Mouse (Mus musculus): ENCODE measurements around the gene Mfsd11. TPM values are rescaled to one million over a fixed set of nuclear protein-coding genes. Genes with fewer than 3 reads are reported as not detected.

The Mfsd11 gene
- 33.2 and 41.1 TPM in 2 replicates for polyA plus RNA-seq (2014; fragmentation: Nextera tagmentation; extraction: Ambion mirVana)

GRCm38 (mm10) chr11:116852291-116852890 is at the start of gene Mfsd11:
Gene Mfsd11 (plus strand): TSS chr11:116852440.
- no peaks in the 10 kb centered on the region for H3K9me3 ChIP-seq (ENCODE audit: control insufficient read depth, low read length)
- WGBS = 0% methylated on average over 79 of the region's 91 CpGs
- ATAC-seq (ENCODE audit: insufficient read depth, low FRiP score, low TSS enrichment) (peak; percentile 57), DNase-seq (ENCODE audit: low spot score) (peak; percentile 72)
- peak within 1 kb of the TSS; percentile 97 for H3K27ac ChIP-seq (ENCODE audit: low read depth, low read length)
- peak within 1 kb of the TSS; percentile 97 for H3K9ac ChIP-seq (ENCODE audit: low read length)
- no peaks in the 10 kb centered on the region for H3K36me3 ChIP-seq (ENCODE audit: control insufficient read depth, insufficient read depth, low read length)
- peak within 1 kb of the TSS; percentile 87 for H3K4me2 ChIP-seq (ENCODE audit: low read depth)
- H3K4me1 ChIP-seq (ENCODE audit: control insufficient read depth, insufficient read depth, low read length) = peaks cover 16% of the 10 kb centered on the region
- peak within 1 kb of the TSS; percentile 73 for H3K4me3 ChIP-seq (ENCODE audit: low read depth, low read length)
- H3K27me3 ChIP-seq (ENCODE audit: control insufficient read depth, insufficient read depth, low read length) = no peaks in the 10 kb centered on the region

DNA sequence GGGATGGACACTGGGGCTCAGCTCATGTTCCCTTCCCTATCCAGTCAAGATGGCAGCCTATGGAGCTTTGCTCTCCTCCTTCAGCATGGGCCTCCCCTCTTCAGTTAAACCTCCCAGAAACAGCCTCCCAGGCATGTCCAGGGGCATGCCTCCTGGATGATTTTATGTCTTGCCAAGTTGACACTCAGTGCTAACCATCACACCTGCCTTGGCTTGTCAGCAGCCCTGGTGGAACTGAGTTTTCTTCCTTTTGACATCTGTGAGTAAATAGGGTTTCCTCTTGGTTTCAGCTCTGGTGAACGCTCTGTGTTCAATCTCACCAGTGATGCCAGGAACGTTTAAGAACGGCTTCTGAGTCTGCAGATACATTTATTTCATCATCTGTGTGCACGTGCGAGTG is 49.5 kb upstream of the Mfsd11 start:
- no peaks in the 10 kb centered on the region for H3K36me3 ChIP-seq (ENCODE audit: control insufficient read depth, insufficient read depth, low read length)
- DNase-seq (ENCODE audit: low spot score) = no peak
- 83% methylated on average over 5 of the region's 5 CpGs for WGBS

DNA sequence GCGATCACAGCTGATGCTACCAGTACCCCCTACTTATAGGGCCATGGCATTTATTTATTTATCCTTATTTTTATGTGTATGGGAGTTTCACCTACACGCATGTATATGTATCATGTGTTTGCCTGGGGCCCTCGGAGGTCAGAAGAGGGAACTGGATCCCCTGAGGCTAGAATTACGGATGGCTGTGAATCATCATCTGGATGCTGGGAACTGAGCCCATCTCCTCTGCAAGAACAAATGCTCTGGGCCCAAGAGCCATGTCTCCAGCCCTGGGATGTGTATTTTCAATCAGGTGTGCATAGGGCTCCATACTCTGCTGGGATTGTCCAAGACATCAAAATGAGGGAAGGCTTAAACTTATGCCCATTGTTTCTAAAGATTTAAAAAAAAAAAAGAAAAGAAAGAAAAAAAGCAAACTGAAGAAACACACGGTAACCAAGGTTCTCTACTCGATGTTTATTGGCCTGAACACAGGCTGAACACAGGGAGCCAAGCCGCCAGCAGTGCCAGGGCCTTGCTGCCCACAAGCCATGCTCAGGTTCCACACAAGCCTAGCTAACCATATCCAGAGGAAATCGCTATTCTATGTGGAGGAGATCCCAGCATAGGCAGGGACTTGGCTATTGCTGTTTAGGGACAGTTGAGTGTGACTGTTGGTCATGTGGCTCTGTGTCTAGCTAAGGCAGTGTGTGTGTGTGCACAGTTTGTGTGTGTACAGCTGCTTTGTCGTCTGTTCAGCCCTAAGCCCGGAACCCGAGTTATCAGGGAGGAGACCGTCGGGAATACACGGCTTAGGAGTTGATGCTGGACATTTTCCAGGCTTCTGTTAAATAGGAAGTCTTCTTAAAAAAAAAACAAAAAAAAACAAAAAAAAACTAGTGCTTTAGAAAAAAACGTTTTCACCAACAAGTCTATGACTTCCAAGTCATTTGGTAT is 45.8 kb upstream of the Mfsd11 start:
- ATAC-seq (ENCODE audit: insufficient read depth, low FRiP score, low TSS enrichment) (no peak), DNase-seq (ENCODE audit: low spot score) (no peak)
- Histone ChIP-seq H3K9ac (ENCODE audit: low read length) (no peak overlapping the region), H3K4me2 (ENCODE audit: low read depth) (no peak overlapping the region), H3K36me3 (ENCODE audit: control insufficient read depth, insufficient read depth, low read length) (no peaks in the 10 kb centered on the region), H3K27ac (ENCODE audit: low read depth, low read length) (no peak overlapping the region), H3K27me3 (ENCODE audit: control insufficient read depth, insufficient read depth, low read length) (no peaks in the 10 kb centered on the region), H3K4me1 (ENCODE audit: control insufficient read depth, insufficient read depth, low read length) (peaks cover 14% of the 10 kb centered on the region), H3K4me3 (ENCODE audit: low read depth, low read length) (no peak overlapping the region), H3K9me3 (ENCODE audit: control insufficient read depth, low read length) (no peaks in the 10 kb centered on the region)
- WGBS = 85% methylated on average over 15 of the region's 15 CpGs

More for the DNA sequence above, 49.5 kb upstream of the Mfsd11 start:
- Histone ChIP-seq H3K4me3 (ENCODE audit: low read depth, low read length) (no peak overlapping the region), H3K27me3 (ENCODE audit: control insufficient read depth, insufficient read depth, low read length) (no peaks in the 10 kb centered on the region), H3K9me3 (ENCODE audit: control insufficient read depth, low read length) (no peaks in the 10 kb centered on the region), H3K4me1 (ENCODE audit: control insufficient read depth, insufficient read depth, low read length) (no peaks in the 10 kb centered on the region; the same call in 1 of the 2 replicates), H3K4me2 (ENCODE audit: low read depth) (no peak overlapping the region), H3K9ac (ENCODE audit: low read length) (no peak overlapping the region), H3K27ac (ENCODE audit: low read depth, low read length) (no peak overlapping the region)
- ATAC-seq (ENCODE audit: insufficient read depth, low FRiP score, low TSS enrichment) = no peak

DNA sequence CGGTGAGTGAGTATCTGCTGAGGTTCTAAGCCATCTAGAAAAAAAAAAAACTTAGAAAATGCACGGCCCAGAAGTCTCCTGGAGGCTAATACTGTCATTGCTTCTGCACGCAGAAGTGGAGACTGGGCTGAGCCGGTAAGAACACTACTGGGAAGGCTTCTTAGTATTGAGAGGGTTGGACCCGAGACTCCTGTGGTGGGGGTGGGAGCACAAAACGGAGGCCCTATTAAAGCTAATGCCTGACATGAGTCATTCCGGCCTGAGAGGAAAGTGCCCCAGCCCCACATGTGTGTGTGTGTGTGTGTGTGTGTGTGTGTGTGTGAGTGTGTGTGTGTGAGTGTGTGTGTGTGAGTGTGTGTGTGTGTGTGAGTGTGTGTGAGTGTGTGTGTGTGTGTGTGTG is 45.1 kb upstream of the Mfsd11 start:
- no peaks in the 10 kb centered on the region for H3K9me3 ChIP-seq (ENCODE audit: control insufficient read depth, low read length)
- no peaks in the 10 kb centered on the region for H3K27me3 ChIP-seq (ENCODE audit: control insufficient read depth, insufficient read depth, low read length)
- DNase-seq (ENCODE audit: low spot score) = no peak
- H3K4me3 ChIP-seq (ENCODE audit: low read depth, low read length) = no peak overlapping the region
- no peaks in the 10 kb centered on the region for H3K36me3 ChIP-seq (ENCODE audit: control insufficient read depth, insufficient read depth, low read length)
- H3K9ac ChIP-seq (ENCODE audit: low read length) = no peak overlapping the region
- 77% methylated on average over 7 of the region's 7 CpGs for WGBS
- H3K4me1 ChIP-seq (ENCODE audit: control insufficient read depth, insufficient read depth, low read length) = peaks cover 18% of the 10 kb centered on the region
- no peak overlapping the region for H3K4me2 ChIP-seq (ENCODE audit: low read depth)
- no peak for ATAC-seq (ENCODE audit: insufficient read depth, low FRiP score, low TSS enrichment)
- H3K27ac ChIP-seq (ENCODE audit: low read depth, low read length) = no peak overlapping the region

DNA sequence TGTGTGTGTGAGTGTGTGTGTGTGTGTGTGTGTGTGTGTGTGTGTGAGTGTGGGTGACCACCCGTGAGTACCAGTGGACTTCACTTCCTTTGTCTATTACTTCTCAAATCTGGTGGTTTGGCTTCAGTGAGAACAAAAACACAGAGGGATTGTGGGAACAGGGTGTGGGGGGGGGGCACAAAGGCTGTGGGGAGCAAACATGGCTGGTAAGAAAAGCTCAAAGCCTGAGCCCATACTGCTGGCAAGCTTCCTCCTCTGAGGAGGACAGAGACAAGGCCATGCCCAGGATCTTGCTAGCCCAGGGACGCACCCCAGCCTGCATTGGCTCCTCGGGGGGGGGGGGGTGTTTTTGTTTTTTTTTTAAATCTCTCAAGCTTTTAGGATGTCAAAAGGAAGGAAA is 44.7 kb upstream of the Mfsd11 start:
- ATAC-seq (ENCODE audit: insufficient read depth, low FRiP score, low TSS enrichment) = no peak
- 86% methylated on average over 2 of the region's 3 CpGs for WGBS
- no peak overlapping the region for H3K27ac ChIP-seq (ENCODE audit: low read depth, low read length)

DNA sequence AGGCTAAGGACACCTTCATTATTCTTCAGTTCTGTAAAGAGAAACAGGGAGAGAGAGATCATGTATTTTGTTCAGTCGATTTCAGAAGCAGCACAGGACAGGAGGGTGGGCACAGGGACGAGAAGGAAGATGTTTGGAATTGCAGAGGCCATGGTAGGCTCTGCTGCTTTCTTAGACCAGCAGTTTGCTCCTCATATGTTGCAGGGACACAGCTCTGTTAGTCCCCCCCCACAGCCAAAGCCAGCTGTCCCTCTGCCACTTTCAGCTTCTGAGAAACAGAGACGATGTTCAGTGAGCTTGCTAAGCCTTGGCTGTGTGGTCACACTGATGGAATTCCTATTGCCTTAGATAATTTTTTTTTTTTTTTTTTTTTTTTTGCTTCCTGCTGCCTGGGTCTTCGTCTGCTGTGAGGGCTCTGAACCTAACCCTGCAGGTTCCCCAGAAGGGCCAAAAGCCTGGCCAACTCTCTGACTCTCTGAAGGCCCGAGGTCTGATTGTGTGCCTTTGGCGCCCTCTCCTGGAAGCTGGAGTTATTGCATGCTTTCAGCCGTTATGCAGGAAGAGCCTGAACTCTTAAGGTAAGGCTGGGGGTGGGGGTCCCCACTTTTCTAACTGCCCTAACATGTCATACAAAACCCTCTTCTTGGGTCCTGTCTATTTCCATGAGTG is 44.2 kb upstream of the Mfsd11 start:
- DNase-seq (ENCODE audit: low spot score) (peak; percentile 83), ATAC-seq (ENCODE audit: insufficient read depth, low FRiP score, low TSS enrichment) (no peak)
- H3K36me3 ChIP-seq (ENCODE audit: control insufficient read depth, insufficient read depth, low read length) = no peaks in the 10 kb centered on the region
- no peaks in the 10 kb centered on the region for H3K9me3 ChIP-seq (ENCODE audit: control insufficient read depth, low read length)
- H3K4me2 ChIP-seq (ENCODE audit: low read depth) = no peak overlapping the region
- 32% methylated on average over 7 of the region's 7 CpGs for WGBS
- no peak overlapping the region for H3K4me3 ChIP-seq (ENCODE audit: low read depth, low read length)
- no peaks in the 10 kb centered on the region for H3K27me3 ChIP-seq (ENCODE audit: control insufficient read depth, insufficient read depth, low read length)
- peaks cover 28% of the 10 kb centered on the region for H3K4me1 ChIP-seq (ENCODE audit: control insufficient read depth, insufficient read depth, low read length)
- H3K27ac ChIP-seq (ENCODE audit: low read depth, low read length) = no peak overlapping the region
- H3K9ac ChIP-seq (ENCODE audit: low read length) = no peak overlapping the region

More for the DNA sequence above, 44.7 kb upstream of the Mfsd11 start:
- no peak overlapping the region for H3K4me2 ChIP-seq (ENCODE audit: low read depth)
- no peak overlapping the region for H3K9ac ChIP-seq (ENCODE audit: low read length)
- no peak overlapping the region for H3K4me3 ChIP-seq (ENCODE audit: low read depth, low read length)
- peaks cover 23% of the 10 kb centered on the region for H3K4me1 ChIP-seq (ENCODE audit: control insufficient read depth, insufficient read depth, low read length)
- no peaks in the 10 kb centered on the region for H3K9me3 ChIP-seq (ENCODE audit: control insufficient read depth, low read length)
- H3K36me3 ChIP-seq (ENCODE audit: control insufficient read depth, insufficient read depth, low read length) = no peaks in the 10 kb centered on the region
- no peaks in the 10 kb centered on the region for H3K27me3 ChIP-seq (ENCODE audit: control insufficient read depth, insufficient read depth, low read length)
- no peak for DNase-seq (ENCODE audit: low spot score)

DNA sequence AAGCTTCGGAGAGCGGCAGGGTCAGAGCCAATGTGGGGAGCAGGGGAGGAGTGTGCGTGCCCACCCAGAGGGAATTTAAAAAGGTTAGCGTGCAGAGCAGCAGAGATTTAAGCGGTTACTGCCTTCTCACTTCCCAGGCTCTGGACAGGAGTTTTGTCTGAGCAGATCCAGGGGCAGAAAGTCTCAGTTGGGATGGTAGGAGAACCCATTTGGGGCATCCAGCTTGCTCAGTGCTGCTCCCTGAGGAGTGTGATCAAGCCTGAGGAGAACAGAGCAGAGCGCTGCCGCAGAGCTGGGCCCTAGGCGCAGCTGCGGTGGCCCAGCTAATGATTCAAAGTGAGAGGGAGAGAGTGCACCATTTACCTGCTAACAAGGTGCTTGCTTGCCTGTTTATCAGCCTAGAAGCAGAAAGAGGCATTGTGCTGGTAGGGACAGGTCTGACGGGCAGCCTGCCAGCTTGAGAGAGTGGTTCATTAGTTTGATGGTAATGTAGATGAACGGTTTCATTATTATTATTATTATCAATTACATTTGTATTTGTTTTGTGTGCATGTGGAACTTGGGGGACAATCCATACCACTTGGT is 43.3 kb upstream of the Mfsd11 start:
- no peak overlapping the region for H3K9ac ChIP-seq (ENCODE audit: low read length)
- H3K9me3 ChIP-seq (ENCODE audit: control insufficient read depth, low read length) = no peaks in the 10 kb centered on the region
- peaks cover 36% of the 10 kb centered on the region for H3K4me1 ChIP-seq (ENCODE audit: control insufficient read depth, insufficient read depth, low read length)
- H3K27ac ChIP-seq (ENCODE audit: low read depth, low read length) = no peak overlapping the region
- no peaks in the 10 kb centered on the region for H3K27me3 ChIP-seq (ENCODE audit: control insufficient read depth, insufficient read depth, low read length)
- H3K36me3 ChIP-seq (ENCODE audit: control insufficient read depth, insufficient read depth, low read length) = no peaks in the 10 kb centered on the region
- ATAC-seq (ENCODE audit: insufficient read depth, low FRiP score, low TSS enrichment) (no peak), DNase-seq (ENCODE audit: low spot score) (no peak)
- 81% methylated on average over 11 of the region's 11 CpGs for WGBS
- H3K4me3 ChIP-seq (ENCODE audit: low read depth, low read length) = no peak overlapping the region
- H3K4me2 ChIP-seq (ENCODE audit: low read depth) = no peak overlapping the region

DNA sequence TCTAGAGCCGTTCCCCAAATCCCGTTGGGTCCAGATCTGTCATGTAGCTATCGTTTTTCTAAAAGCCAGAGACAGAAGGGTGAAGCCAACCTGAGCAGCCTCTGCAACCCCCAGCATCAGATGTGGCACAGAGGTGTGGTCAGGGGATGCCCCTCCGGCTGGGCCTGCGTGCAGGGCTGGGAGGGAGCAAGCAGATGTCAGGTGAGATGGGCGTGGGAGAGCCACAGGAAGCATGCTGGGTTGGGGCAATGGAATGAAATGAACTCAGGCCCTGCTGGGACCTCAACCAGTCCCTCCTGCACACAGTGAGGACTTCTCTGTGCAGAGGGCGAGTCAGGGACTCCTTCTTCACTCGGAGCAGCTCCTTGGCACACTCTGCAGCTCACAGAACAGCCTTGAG is 42.7 kb upstream of the Mfsd11 start:
- no peak for DNase-seq (ENCODE audit: low spot score)
- Histone ChIP-seq H3K9me3 (ENCODE audit: control insufficient read depth, low read length) (no peaks in the 10 kb centered on the region), H3K4me3 (ENCODE audit: low read depth, low read length) (no peak overlapping the region), H3K4me2 (ENCODE audit: low read depth) (no peak overlapping the region), H3K4me1 (ENCODE audit: control insufficient read depth, insufficient read depth, low read length) (peaks cover 42% of the 10 kb centered on the region), H3K27ac (ENCODE audit: low read depth, low read length) (no peak overlapping the region), H3K9ac (ENCODE audit: low read length) (no peak overlapping the region), H3K36me3 (ENCODE audit: control insufficient read depth, insufficient read depth, low read length) (no peaks in the 10 kb centered on the region), H3K27me3 (ENCODE audit: control insufficient read depth, insufficient read depth, low read length) (no peaks in the 10 kb centered on the region)
- 74% methylated on average over 8 of the region's 8 CpGs for WGBS
- no peak for ATAC-seq (ENCODE audit: insufficient read depth, low FRiP score, low TSS enrichment)
